Mouse (Mus musculus) midbrain, embryonic 14.5 days (tissue): ENCODE results near the gene Chd3. TPM values are rescaled to one million over a fixed set of nuclear protein-coding genes. Genes with fewer than 3 reads are reported as not detected.
"Not testable (repeated sequence)": the region's sequence is repeated elsewhere in the genome, so short reads cannot be mapped to it uniquely, and the experiment has no call there.

Experiments used
- ATAC-seq: fragments of 200-750 bp; cut with Nextera tagmentation; 2 replicates; pipeline ENCODE4 v1.8.0; 2017; ENCODE audit warnings: moderate number of reproducible peaks, moderate library complexity; ENCODE audit not compliant: low FRiP score, low TSS enrichment
- DNase-seq: peaks from one replicate; pipeline ENCODE4 v3.0.0-alpha.2; 2015
- H3K27ac ChIP-seq: fragments of 300-500 bp; sonication (generic); replicated peaks from 2 replicates; pipeline ENCODE4 v1.5.1; 2014; ENCODE audit warnings: mild to moderate bottlenecking, low read depth, low read length, moderate library complexity
- H3K27me3 ChIP-seq: fragments of 300-500 bp; sonication (generic); 2 replicates; pipeline ENCODE4 v1.6.1; 2014; ENCODE audit warnings: low read length, control low read depth, mixed read lengths; ENCODE audit not compliant: control insufficient read depth, insufficient read depth
- H3K36me3 ChIP-seq: fragments of 300-500 bp; sonication (generic); 2 replicates; pipeline ENCODE4 v1.6.1; 2014; ENCODE audit warnings: low read length, control low read depth; ENCODE audit not compliant: control insufficient read depth, insufficient read depth
- H3K4me1 ChIP-seq: fragments of 300-500 bp; sonication (generic); 2 replicates; pipeline ENCODE4 v1.6.1; 2014; ENCODE audit warnings: mild to moderate bottlenecking, antibody characterized with exemption, low read length, control low read depth; ENCODE audit not compliant: control insufficient read depth, insufficient read depth
- H3K4me2 ChIP-seq: fragments of 300-500 bp; sonication (generic); 2 replicates; pipeline ENCODE4 v1.6.1; 2014; ENCODE audit warnings: mild to moderate bottlenecking, low read length, moderate library complexity
- H3K4me3 ChIP-seq: fragments of 300-500 bp; sonication (generic); replicated peaks from 2 replicates; pipeline ENCODE4 v1.5.1; 2014; ENCODE audit warnings: low read depth, low read length
- H3K9ac ChIP-seq: fragments of 300-500 bp; sonication (generic); replicated peaks from 2 replicates; pipeline ENCODE4 v1.6.1; 2014; ENCODE audit warnings: mild to moderate bottlenecking, low read length, moderate library complexity
- H3K9me3 ChIP-seq: fragments of 300-500 bp; sonication (generic); 2 replicates; pipeline ENCODE4 v1.6.1; 2016; ENCODE audit warnings: low read length, control low read depth, mixed read lengths; ENCODE audit not compliant: control insufficient read depth
- WGBS: fragments of 180-500 bp; shearing (Covaris S2); extraction: QIAGEN DNeasy Blood & Tissue Kit; methylation state at CpG from one replicate; pipeline ENCODE4 v1.1.7; 2014; 5-methylcytosine and 5-hydroxymethylcytosine counted together
- polyA plus RNA-seq: library from polyadenylated mRNA; unstranded; fragments of >200 nt; fragmentation: Nextera tagmentation; extraction: Ambion mirVana; gene quantifications from 2 replicates; pipeline ENCODE4 v1.2.1, GENCODE M21; 2014

The Chd3 gene
- polyA plus RNA-seq, 1 experiment from 2014 or later = 77.5 TPM

DNA sequence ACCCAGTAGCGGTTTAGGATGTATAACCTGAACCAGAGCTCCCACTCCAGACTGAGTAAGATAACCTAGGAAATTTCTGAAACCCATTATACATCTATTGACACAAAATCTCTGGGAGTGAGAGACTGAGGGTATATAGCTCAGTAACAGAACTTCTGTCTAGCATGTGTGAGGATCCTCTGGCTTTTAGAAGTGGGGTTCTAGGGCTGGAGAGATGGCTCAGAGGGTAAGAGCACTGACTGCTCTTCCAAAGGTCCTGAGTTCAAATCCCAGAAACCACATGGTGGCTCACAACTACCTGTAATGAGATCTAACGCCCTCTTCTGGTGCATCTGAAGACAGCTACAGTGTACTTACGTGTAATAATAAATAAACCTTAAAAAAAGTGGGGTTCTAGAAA, 51.2 kb downstream of the Chd3 start:
- not testable (repeated sequence) for ATAC-seq, H3K27me3 ChIP-seq

DNA sequence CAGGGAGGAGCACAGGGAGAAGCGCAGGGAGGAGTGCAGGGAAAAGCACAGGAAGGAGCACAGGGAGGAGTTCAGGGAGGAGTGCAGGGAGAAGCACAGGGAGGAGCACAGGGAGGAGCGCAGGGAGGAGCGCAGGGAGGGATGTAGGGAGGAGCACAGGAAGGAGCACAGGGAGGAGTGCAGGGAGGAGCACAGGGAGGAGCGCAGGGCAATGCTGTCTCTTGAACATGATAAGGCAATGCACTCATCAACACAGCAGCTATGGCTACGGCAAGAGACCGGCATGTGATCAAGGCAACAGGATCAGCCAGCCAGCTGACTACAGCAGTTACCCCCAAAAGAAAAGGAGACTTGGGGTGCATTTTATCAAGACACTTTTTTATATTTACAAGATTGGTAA, 52.8 kb downstream of the Chd3 start:
- no peak for DNase-seq
- Histone ChIP-seq H3K27me3 (no peaks in the 10 kb centered on the region), H3K9me3 (no peaks in the 10 kb centered on the region), H3K4me1 (no peaks in the 10 kb centered on the region), H3K4me2 (no peak overlapping the region), H3K9ac (no peak overlapping the region), H3K4me3 (no peak overlapping the region), H3K27ac (no peak overlapping the region), H3K36me3 (peaks cover 54% of the 10 kb centered on the region)
- ATAC-seq = no peak
- WGBS = 98% methylated on average over 6 of the region's 6 CpGs

More for the DNA sequence above, 51.2 kb downstream of the Chd3 start:
- DNase-seq, H3K9ac ChIP-seq, H3K9me3 ChIP-seq, H3K4me2 ChIP-seq, H3K27ac ChIP-seq, H3K4me3 ChIP-seq: not testable (repeated sequence)
- peaks cover 11% of the 10 kb centered on the region for H3K4me1 ChIP-seq
- H3K36me3 ChIP-seq = peaks cover 54% of the 10 kb centered on the region
- WGBS = 88% methylated on average over 3 of the region's 3 CpGs

DNA sequence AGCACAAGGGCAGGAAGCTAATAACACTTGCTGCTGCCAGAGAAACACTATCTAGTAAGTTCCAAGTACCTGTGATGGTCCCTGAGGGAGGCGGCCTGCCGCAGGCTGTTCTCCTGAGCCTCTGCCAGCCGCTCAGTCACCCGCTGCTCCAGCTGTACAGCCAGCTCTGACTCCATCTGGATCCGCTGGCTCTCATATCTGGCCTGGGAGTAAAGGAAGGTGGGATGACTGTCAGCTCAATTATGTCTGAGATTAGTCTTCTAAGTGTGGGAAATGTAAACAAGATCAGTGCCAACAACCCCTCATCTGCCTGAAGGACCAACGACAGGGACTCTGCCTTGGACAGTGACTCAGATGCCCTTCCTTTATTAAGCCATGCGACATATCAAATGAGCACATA, 57.9 kb downstream of the Chd3 start:
- ATAC-seq (no peak), DNase-seq (peak; percentile 33)
- 0 out of 2 replicates have a peak overlapping the region, but pooled peaks have one; percentile 13 for H3K27ac ChIP-seq
- 76% methylated on average over 7 of the region's 7 CpGs for WGBS
- no peak overlapping the region for H3K9ac ChIP-seq
- no peak overlapping the region for H3K4me2 ChIP-seq
- H3K27me3 ChIP-seq = no peaks in the 10 kb centered on the region
- H3K36me3 ChIP-seq = peaks cover 70% of the 10 kb centered on the region
- no peaks in the 10 kb centered on the region for H3K4me1 ChIP-seq
- H3K9me3 ChIP-seq = no peaks in the 10 kb centered on the region
- no peak overlapping the region for H3K4me3 ChIP-seq

DNA sequence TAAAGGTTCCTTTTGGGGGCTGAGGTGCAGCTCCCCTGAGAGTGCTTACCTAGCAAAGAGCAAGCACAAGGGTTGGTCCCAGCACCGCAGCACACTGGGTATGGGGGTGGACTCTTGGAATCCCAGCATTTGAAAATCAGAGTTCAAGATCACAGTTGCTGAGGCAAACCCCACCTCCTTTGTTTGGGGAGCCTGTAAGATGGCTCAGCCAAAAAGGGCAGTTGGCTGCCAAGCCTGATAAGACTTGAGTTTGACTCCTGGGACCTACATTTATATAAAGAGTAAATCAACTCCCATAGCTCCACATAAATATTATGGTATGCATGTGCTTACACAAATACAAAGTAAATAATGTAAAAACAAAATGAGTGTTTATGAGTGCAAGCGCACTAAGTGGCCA, 63.2 kb downstream of the Chd3 start:
- no peaks in the 10 kb centered on the region for H3K4me1 ChIP-seq
- no peak overlapping the region for H3K27ac ChIP-seq
- no peaks in the 10 kb centered on the region for H3K27me3 ChIP-seq
- H3K9me3 ChIP-seq = no peaks in the 10 kb centered on the region
- peaks cover 90% of the 10 kb centered on the region for H3K36me3 ChIP-seq
- no peak overlapping the region for H3K4me2 ChIP-seq
- 98% methylated on average over 2 of the region's 2 CpGs for WGBS
- no peak overlapping the region for H3K9ac ChIP-seq
- ATAC-seq (no peak), DNase-seq (no peak)
- H3K4me3 ChIP-seq = no peak overlapping the region

DNA sequence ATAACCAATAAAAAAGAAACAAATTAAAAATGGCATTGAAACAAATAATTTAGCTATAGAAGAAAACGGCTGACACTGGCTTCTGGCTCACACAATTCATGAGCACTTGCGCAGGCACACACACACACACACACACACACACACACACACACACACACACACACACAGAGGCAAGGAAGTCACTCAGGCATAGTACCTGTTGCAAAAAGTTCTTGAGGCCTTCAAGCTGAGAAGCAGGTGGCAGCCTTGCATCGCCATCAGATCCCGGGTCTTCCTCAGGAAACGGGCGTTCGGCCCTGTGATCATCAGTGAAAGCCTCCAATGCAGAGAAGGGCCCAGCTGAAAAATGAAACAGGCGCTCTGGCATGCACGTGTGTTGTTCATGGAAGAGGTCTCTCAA, 63.9 kb downstream of the Chd3 start:
- Histone ChIP-seq H3K27ac (no peak overlapping the region), H3K9ac (no peak overlapping the region), H3K27me3 (no peaks in the 10 kb centered on the region), H3K4me1 (no peaks in the 10 kb centered on the region), H3K4me3 (no peak overlapping the region), H3K36me3 (peaks cover 85% of the 10 kb centered on the region), H3K9me3 (no peaks in the 10 kb centered on the region), H3K4me2 (no peak overlapping the region)
- WGBS = 94% methylated on average over 9 of the region's 9 CpGs
- ATAC-seq (no peak), DNase-seq (no peak)

DNA sequence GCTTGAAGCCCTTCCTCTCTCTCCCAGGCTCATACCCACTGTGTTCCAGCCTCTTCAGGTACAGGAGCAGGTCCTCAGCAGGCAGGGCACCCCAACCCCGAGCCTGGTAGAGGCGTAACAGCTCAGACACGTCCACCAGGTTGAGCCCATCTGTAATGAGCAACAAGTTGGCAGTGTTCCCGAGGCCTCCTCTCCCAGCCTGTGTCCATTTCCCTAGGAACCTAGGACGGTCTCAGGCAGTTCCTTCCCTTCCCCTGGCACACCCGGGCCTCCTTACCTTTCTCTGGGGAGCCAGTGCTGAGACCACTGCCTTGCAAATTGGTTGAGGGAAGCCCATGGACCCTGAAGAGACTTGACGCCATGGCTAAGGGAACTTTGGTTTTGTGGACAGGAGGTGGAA, 66.4 kb downstream of the Chd3 start:
- H3K9ac ChIP-seq = no peak overlapping the region
- no peaks in the 10 kb centered on the region for H3K27me3 ChIP-seq
- no peaks in the 10 kb centered on the region for H3K9me3 ChIP-seq
- DNase-seq = no peak
- H3K4me2 ChIP-seq = no peak overlapping the region
- ATAC-seq = no peak
- H3K4me1 ChIP-seq = no peaks in the 10 kb centered on the region
- 84% methylated on average over 7 of the region's 7 CpGs for WGBS
- H3K36me3 ChIP-seq = peaks cover 78% of the 10 kb centered on the region
- no peak overlapping the region for H3K4me3 ChIP-seq
- H3K27ac ChIP-seq = no peak overlapping the region

DNA sequence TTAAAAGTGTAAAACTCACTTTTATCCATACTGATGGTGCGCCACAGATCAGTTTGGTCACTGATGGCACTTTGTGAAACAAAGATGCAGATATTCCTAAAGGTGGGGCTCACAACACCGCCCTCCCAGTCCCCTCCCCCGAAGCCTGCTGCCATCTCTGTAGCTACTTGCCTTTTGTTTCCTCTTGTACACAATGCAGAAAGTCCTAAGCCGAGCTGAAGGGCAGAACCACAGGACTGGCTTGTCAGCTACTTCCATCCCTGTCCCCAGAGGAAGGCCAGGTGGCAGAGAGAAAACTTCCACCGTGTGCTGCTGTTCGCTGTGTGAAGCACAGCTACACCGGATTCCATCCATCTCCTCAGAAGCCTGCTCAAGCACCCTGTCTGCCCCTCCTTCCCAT, 71.0 kb downstream of the Chd3 start:
- Histone ChIP-seq H3K36me3 (peaks cover 37% of the 10 kb centered on the region), H3K4me1 (no peaks in the 10 kb centered on the region), H3K9me3 (no peaks in the 10 kb centered on the region), H3K4me2 (no peak overlapping the region), H3K27me3 (no peaks in the 10 kb centered on the region), H3K27ac (no peak overlapping the region), H3K4me3 (no peak overlapping the region), H3K9ac (no peak overlapping the region)
- DNase-seq (no peak), ATAC-seq (no peak)
- WGBS = 64% methylated on average over 7 of the region's 7 CpGs

DNA sequence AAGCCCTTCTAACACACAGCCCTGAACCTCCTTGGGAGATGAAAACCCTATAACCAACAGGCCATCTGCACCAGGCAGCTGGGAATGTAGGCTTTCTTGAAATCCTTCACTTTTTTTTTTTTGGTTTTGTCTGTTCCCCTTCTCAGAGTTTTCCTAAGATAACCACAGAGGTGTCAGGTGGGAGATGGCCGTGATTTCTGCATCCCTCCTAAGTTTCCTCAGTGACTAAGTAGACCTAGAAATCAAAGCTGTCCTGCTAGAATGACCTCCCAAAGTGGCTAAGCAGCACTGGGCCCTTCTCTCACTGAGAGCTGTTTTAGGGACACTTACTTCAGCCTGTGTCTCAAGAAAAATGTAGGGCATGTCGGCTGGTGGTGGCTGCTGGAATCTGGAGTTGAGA, 71.4 kb downstream of the Chd3 start:
- peaks cover 33% of the 10 kb centered on the region for H3K36me3 ChIP-seq
- no peaks in the 10 kb centered on the region for H3K4me1 ChIP-seq
- WGBS = 92% methylated on average over 2 of the region's 2 CpGs
- H3K27ac ChIP-seq = no peak overlapping the region
- ATAC-seq (no peak), DNase-seq (no peak)
- H3K4me3 ChIP-seq = no peak overlapping the region
- H3K4me2 ChIP-seq = no peak overlapping the region
- no peaks in the 10 kb centered on the region for H3K27me3 ChIP-seq
- no peaks in the 10 kb centered on the region for H3K9me3 ChIP-seq
- no peak overlapping the region for H3K9ac ChIP-seq

DNA sequence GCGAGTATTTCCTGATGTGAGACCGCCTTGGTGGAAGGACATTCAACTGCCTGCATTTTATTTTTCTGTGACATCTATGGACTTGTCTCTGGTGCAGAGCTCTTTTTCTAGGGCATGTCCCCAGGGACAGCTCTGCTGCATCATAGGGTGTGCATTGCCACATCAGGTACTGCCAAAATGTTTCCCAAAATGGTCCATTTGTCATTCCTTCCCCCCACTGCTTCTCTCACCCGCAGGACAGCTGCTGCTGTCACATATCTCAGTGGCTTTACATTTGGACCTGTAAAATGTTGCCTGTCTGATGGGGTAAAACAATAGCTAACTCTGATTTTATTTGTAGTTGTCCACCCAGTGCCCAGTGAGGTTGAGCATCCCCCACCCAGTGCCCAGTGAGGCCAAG, 73.9 kb downstream of the Chd3 start:
- ATAC-seq (no peak), DNase-seq (no peak)
- H3K4me3 ChIP-seq = no peak overlapping the region
- H3K9ac ChIP-seq = no peak overlapping the region
- H3K36me3 ChIP-seq = peaks cover 20% of the 10 kb centered on the region
- no peaks in the 10 kb centered on the region for H3K9me3 ChIP-seq
- H3K4me2 ChIP-seq = no peak overlapping the region
- 93% methylated on average over 3 of the region's 3 CpGs for WGBS
- no peaks in the 10 kb centered on the region for H3K4me1 ChIP-seq
- no peaks in the 10 kb centered on the region for H3K27me3 ChIP-seq
- H3K27ac ChIP-seq = no peak overlapping the region
